Mouse (Mus musculus): Measurements from ENCODE around the gene Srgap2. TPM values are rescaled to one million over a fixed set of nuclear protein-coding genes. Genes with fewer than 3 reads are reported as not detected.
"Not testable (repeated sequence)": the region's sequence is repeated elsewhere in the genome, so short reads cannot be mapped to it uniquely, and the experiment has no call there.

The Srgap2 gene
- polyA plus RNA-seq, 2 experiments from 2014 or later: 24.8 to 35.9 TPM

DNA sequence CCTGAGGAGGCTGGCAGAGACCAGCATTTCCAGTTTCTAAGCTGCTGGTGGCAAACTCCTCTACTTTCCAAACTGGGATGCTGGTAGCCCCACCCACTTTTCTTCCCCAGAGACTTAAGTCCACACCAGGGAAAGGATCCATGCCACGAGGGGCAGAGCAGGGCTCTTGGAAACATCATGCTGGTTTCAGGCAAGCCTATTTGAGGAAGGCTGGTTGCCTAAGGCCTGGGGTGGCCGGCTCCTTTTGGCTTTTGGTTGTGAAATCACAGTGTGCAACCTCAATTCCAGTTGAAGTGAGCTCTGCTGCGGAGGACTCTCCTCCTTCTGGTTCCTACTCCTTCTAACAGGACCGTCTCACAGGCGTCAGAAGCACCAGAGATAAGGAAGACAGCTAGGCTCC is 240.3 kb downstream of the Srgap2 start:
- ATAC-seq: no peak

DNA sequence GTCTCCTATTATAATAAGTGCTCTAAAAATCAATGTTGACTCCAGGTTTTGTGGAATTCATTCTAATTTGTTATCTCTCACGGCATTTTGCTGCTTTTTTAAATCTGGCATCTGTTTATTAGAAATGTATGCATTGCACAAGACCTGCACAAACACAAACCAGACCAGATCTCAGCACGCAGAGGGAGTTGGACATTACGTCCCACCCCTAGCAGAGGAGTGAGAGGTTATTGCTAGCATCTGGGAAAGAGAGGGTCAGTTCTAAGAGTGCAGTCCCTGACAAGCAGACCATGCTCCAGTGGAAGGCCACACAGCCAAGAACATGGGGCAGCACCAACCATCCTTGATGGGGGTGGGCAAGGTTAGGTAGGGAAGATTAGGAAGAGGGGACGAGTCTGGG is 242.5 kb downstream of the Srgap2 start:
- ATAC-seq: no peak

DNA sequence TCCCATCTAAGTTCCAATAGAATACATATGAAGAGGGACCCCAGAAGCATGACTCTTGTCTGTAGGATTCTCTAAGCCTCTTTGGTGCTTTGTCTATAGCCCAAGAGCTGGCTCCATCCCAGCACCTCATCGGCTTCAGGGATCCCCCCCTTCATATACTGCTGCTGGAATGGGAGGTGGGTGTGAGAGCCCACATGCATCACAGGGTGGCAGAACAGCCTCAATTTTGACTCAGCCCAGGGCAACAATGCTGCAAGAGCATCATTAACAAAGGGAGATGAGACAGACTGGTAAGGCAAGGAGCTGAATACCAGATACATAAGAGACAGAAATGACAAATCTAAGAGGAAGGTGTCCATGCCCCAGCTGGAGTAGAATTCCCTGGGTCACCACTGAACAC is 243.0 kb downstream of the Srgap2 start:
- ATAC-seq: no peak

DNA sequence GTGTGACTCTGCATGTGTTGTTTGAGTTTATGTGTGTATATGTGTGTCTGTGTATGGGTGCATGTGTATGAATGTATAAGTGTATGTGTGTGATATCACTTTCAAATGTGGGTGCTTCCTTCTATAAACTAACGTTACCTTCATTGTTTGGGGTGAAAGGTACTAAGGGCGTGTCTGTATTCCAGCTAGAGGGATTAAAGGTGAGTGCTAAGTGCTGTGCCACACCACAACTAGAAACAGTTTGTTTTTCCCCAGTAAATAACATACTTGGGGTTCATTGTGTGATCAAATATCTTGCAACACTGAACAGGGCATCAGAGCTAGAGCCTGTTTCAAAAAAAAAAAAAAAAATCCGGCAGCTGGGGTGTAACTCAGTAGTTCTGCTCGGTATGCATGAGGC is 245.4 kb downstream of the Srgap2 start:
- ATAC-seq: no peak

DNA sequence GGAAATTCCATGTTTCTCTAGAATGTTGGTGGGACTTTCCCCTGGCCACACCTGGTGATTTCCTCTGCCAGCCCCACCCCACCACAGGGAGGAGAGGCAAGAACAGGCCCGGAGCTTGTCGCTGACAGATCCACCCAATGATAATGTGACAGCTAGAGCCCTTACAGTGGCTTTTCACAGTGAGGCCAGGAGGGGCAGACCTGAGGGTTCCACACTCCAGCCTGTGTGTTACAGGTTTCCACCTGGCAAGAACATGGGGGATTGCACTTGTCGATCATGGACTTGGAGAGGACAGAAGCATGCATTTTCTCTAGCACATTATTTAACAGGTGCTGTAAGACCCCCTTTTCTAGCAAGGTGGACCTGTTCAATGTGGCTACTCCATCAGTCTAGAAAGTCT is 246.9 kb downstream of the Srgap2 start:
- peak; percentile 85 for ATAC-seq

DNA sequence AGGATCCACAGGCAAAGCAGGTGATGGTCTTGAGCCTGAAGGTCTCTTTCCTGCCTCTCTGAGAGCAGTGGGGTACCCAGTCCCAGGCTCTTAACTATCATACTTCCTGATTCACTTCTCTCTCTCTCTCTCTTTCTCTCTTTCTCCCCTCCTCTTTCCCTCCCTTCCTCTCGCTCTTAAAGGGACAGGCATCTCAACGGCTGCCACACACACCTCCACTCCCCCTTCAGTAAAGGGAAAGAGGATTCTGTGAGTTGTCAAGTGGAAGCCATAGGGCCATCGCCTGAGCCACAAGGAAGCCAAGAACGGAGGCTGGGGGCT is 247.7 kb downstream of the Srgap2 start, which contains the start of gene Ikbke:
Gene Ikbke, minus strand, starts transcription at position 151 of the 321 bp plus-strand sequence.
- peak; percentile 64 for ATAC-seq

DNA sequence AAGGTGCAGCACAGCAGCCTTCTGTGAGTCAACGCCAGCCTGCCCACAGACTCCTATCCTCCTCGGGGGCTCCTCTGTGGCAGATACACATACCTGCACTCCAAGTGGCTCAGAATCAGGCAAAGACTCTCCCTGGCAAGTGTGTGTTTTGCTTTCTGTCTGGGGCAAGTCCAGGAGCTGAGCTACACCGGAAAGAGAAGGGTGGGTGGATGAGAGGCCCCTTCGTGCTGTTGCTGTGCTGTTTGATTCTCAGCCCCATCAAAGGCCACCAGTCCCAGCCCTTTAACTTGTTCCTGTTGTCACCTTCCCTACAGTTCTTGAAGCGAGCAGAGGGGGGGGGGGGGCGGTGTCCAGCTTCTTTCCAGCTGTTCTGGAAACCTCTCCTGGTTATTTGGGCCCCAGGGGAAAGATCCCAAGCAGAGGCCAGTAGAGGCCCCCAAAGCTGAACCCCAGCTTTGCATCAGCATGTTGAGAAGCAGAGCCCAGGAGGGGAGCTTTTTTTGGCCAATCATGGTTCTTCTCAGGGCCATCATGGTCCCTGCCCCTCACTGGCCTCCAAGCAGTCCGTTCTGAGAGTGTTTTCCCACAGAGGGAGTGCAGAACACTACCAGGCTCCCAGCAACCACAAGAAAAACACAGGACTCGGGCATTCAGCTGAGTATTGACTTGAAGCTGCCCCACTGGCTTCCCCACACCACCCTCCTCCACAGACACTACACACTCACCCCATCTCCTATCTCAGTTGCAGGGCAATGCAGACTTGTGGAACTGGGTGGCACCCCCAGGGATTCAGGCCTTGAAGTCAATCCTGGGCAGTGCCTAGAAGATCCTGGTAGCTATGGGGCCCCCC is 248.3 kb downstream of the Srgap2 start:
- peak; percentile 61 for ATAC-seq

DNA sequence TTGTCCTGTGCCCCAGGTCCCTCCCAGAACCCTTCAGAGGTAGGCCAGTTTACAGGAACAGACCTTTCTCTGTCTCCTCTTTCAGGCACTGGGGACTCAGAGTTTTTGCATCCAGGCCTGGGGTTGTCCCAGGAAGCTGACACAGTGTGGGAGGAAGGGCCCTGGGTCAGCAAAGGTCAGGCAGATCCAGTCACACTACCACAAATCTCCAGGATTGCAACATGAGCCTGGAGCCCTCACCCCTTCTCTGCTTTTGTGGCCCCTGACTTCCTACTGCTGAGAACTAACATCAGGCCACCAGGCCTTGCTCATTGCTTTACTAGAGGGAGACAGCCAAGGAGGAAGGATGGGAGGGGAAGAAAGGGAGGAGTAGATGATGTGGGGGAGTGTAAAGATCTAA is 250.3 kb downstream of the Srgap2 start:
- no peak for ATAC-seq

DNA sequence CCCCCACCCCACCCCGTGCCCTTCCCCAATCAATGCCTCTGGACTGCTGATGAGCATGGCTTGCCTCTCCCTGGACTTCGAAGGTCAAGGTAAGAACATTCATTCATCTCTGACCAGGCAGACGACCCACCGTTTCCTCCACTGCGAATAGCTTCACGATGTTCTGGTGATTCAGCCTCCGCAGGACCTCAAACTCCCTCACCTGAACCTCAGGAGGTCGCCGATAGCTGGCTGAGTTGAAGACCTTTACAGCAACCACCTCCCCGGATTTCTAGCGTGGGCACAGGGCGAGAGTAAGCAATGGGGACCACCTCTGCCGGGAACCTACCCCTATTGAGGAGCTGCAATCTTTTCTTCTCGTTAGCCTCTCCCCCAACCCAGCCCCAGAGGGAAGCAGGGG is 251.6 kb downstream of the Srgap2 start:
- no peak for ATAC-seq

DNA sequence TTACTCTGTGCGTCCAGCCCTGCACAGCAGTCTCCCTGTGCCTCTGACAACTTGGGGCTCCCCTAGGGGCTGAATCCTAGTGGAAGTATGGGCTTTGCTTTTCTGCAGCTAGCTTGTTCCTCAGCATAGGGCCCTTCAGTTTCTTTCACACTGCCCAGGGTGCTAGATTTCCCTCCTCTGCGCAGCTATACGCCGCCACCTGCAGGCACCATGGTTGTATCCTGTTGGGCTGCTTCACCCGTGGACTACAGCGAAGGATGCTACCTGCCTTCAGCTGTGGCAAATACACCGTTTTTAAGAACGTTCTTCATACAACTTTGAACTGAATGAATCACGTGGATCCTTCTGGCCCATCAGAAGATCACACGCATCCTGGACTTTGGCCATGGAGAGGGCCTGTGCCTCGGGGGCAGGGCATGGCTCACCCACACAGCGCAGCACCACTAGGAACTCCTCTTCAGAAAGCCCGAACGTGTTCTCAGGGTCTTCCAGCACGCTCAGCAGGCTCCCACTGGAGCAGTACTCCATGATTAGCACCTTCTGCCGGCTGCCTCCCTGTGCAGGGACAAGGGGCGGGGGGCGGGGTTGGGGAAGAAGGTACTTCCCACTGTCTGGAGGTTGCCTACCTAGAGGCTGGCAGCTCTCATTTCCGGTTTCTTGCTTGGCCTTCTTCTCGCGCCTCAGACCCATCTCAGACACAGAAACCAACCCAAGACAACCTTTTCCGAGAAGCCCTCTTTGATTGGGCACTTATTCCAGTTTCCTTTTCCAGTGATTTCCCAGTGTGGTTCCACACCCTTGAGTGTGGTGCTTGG is 252.2 kb downstream of the Srgap2 start:
- no peak for ATAC-seq

DNA sequence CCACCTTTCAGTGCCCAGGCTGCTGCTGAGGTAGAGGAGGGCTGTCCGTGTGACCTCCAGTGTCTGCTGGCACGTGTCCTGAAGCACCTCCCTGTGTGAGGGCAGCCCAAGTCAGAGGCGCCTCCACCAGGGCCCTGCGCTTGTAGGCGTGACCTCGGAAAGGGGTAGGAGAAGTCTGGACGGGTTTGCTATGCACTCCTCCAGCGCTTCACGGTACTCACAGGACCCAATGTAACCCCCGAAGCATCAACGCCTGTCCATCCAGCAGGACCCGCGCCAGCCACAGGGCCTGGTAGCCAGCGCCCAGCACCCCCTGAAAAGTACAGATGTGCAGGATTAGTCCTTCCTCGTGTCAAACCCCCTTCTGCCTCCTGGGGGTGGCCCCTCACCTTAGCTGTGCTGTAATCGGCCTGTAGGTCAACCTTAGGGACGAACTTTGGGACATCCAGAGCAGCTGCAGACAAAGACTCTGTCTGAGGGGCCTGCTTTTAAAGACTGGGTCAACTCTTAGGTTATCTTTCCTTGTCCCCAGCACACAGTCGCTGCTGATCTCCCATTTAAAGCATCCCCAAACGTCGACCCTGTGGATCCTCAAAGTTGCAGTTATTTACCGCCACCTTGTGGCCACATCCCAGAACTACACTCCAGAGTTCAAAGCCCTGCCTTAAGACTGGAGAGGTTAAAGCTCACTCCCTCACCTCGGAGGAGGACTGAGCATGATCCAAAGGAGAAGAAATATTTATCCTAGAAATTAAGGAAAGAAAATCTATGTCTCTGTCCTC is 257.2 kb downstream of the Srgap2 start:
- ATAC-seq: peak; percentile 80

DNA sequence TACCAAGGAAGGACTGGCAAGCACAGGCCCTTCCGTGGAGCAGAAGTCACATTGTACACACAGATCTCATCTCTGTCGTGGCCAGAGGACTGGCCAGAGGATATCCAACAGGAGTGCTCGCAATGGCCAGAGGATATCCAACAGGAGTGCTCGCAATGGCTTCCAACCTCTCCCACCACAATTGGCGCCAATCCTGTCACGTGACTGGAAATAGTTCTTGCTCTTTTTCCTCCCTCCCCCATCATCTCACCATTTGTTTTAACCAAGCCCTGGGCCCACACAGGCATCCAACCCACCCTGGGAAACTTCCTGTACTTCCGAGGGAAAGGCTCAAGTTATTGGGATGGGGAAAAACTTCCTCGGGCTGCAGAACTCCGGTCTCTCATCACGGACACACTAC is 258.4 kb downstream of the Srgap2 start:
- no peak for ATAC-seq

DNA sequence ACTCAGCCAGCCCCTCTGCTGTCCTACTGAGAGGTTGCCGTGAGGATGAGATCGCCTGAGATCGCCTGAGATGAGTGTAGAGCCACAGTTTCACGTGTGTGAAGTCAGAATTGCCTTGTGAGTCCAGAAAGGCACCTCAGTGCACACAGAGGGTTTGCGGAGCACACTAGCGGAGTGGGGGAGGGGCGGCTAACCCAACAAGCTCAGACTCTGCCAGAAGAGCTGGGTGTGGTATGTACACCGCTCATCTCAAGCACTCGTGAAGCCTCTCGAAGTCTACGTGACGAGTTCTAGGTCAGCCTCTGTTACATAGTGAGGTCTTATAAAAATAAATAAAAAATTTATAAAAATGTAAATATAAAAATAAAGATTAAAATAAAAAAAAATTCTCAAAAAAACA is 263.2 kb downstream of the Srgap2 start:
- ATAC-seq: no peak

DNA sequence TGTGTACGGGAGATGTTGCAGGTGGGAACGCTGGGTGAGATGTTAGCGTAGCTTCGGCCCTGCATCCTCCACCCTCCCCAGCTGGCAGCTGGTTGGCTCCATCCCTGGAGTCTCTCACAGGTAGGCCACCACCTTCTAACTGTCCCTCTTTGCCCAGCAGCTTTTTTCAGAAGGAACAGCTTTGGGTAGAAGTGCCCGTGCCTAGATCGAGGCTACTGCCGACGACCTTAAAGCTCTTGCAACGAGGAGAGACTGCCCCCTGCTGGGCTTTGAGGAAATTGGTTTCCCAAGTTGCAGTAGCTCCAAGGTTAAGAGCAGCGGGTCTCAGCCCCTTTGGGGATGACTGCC is 266.9 kb downstream of the Srgap2 start:
- peak; percentile 16 for ATAC-seq

DNA sequence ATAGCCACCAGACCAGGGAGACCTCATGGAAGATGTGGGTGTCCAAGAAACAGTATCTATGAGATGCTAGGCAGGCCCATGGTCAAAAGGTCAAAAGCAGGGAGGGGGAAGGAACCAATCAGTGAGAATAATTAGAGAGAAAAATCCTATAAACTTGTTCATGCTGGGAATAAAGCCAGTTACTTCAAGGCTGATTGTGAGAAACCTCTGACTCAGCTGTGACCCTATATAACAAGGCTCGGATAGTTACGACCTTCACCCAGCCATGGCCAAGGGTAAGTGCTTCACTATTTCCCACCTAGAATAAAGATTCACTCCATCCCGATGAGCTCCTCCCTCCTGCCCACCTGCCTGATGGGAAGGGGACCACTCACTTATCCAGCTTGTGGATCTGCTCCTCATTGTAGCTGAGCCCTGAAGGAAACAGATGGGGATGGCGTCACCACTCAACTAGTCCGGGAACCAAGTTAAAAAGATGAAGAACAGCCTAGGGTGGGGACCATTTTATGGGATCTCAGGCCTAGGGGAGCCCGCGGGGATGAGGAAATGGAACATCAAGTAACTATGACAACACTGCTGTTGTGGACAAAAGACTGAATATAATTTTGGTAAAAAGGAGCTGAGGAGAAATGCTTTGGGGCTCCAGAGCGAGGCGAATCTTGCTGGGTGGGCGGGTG is 267.4 kb downstream of the Srgap2 start:
- ATAC-seq: no peak

DNA sequence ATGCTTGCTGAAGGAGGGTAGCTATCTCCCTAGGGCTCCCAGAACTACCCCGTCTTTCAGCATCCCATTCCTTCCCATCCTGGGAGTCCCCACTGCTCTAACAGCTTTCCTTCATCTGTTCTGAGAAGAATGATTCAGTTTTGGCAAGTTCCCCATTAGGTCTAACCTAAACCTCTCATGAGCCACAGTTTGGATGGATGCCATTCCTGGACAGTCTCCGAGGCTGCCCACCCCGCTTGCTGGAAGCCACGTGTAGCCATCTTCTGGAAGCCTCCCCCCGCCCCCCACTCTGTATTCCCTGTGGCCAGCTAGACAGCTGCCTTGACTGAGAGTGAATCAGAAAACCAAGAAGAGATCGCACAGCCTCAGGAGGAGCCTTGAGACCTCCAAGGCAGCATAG is 269.9 kb downstream of the Srgap2 start:
- no peak for ATAC-seq

DNA sequence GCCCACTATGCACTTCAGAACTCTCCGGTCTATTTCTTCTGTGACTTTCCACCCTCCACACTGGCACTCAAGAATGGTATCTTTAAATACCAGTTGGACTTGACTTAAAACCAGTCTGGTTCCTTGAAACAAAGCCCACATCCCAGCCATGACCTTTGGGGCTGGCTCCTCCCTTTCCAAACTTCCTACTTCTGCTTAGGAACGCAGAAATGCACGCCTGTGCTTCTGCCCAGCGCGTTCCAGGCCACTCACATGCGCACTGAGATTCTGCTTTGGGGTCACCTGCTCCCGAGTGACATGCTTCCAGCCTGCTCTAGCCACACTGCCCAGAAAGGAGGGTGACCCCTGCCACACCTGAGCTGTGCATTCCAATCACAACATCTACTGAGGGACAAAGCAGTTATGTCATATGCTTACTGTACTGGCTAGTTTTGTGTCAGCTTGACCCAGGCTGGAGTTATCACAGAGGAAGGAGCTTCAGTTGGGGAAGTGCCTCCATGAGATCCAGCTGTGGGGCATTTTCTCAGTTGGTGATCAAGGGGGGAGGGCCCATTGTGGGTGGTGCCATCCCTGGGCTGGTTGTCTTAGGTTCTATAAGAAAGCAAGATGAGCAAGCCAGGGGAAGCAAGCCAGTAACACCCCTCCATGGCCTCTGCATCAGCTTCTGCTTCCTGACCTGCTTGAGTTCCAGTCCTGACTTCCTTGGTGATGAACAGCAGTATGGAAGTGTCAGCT is 274.5 kb downstream of the Srgap2 start:
- ATAC-seq: not testable (repeated sequence)

DNA sequence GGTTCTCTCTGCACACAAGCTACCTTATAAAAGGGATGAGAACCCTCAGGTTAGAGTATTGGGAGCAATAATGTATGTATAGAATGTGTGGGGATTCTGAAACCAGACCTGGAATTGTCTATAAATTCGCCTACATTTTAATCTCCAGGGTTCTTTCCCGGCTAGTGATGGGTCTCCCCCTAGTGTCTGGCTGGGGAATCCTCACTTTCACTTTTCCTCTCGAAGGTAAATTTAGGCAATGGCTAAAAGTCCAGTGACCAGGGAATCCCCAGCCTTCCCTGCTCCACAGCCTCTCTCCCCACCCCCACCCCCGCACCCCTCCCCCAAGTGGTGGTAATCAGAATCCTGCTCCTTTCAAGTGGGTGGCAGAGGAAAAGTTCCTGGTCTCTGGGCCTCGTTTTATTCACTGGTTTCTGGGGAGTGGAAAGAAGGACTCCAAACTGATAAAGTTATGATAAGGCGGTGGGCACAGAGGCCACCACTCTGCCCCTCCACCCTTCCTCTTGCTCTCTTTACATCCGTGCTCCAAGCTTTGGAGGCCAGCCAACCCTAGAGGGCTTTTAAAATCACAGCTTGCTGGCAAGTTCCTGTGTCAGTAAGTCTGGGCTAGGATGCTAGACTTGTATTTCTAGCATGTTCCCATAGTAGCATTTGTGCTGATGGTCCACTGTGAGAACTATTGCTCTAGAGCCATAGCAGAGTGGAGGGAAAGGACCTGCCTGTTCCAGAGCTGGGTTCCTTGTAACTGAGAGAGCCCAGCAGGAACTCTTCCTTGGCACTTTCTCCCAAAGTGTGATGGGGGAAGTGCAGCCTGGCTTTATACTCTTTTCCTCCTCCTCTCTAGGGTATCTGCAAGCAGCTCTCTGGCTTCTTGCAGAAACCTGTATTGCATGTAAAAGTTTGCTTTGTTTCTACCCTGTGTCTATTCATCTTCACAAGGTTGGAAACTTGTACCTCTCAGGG is 280.4 kb downstream of the Srgap2 start:
- no peak for ATAC-seq

DNA sequence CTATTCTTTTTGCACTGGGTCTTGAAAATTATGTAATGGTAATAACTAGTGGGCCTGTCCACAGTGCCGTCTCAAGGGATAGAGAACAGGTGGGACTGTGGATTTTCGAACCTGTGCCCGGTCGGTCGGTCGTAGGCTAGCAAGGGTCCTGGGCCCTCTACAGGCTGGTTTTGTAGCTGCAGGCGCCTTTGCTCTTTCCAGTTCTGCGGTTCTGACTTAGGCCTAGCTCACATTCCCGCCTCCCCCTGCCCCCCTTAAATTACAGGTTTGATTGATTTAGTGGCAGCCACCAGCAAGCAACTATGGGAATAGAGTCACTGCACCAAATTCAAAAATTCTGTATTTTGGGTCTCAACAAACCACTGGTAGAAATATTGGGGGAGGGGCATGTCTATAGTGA is 281.2 kb downstream of the Srgap2 start:
- peak; percentile 31 for ATAC-seq

DNA sequence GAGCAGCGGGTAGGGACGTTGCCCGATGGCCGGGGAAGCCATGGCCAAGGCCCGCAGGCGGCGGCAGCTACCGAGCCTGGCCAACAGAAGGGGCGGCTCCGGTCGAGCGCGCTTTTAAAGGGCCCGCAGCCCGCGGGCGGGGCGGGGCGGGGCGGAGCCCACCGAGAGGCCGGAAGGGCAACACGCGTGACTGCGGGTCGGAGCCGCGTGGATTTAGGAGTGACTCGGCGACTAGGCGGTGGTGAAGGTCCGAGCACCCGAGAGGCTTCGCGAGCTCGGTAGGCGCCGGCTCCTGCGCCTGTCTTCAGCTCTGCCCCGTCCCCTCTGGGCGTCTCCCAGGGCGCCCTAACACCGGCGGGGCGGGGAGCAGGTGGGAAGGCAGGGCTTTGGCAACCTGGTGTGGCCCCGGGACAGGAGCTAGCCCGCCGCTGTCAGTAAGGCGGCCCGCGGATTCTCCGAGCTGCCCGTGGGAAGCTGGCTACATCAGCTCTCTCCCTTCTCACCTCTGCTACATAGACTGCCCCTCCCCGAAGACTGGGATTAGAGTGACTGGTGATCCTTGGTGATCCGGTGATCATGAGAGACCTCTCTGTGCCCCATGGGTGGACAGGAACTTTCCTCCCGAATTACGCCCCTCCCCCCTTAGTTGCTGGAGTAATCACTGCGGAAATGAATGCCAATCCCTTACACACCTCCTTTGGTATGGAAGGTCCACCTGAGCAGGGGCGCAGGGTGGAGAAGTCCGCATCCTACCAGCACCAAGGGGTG is 281.9 kb downstream of the Srgap2 start, which contains the start of gene Rassf5:
Gene Rassf5, minus strand, starts transcription at position 170 of the 768 bp plus-strand sequence.
- ATAC-seq: peak; percentile 43

Data from activated CD4-positive, CD25-positive, alpha-beta regulatory T cell, adult 4 months (primary cell).